Mouse (Mus musculus): ENCODE results near the gene Atp6v1g1. TPM values are rescaled to one million over a fixed set of nuclear protein-coding genes. Genes with fewer than 3 reads are reported as not detected.

Atp6v1g1 gene
- polyA plus RNA-seq (2014; fragmentation: Illumina TruSeq; extraction: RNeasy Lipid Tissue Mini Kit (QIAGEN cat#74804)): 327 TPM

DNA sequence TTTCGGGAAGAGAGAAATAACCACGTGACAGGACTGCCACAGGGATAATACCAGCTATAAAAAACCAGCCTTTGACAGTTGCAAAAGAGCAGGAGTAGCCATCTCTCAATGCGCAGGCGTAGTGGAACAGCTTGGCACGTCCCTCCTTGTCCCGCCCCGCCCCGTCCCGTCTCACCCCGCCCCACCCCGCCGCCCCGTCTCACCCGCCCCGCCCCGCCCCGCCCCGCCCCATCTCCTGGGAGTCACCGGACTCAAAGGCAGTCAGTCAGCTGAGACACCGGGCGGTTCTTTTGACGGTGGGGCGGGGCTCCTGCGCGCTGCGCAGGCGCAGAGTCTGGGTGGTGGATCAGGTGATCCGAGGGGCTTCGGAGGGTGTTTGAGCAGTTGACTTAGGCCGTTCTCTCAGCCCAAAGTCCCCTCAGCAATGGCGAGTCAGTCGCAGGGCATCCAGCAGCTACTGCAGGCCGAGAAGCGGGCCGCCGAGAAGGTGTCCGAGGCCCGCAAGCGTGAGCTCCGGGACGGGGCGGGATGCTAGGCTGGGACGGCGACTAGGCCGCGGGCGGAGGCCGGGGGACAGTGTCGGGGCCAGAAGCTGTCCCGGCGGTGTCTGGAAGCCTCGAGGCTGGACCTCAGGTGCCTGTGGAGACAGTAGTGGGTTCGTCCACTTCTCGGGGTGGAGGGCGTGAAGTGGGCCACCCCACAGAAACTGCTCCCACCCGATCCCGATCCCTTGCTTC lies at the start of gene Atp6v1g1:
Gene Atp6v1g1 (plus strand): TSS at position 279 of the 737 bp plus-strand sequence.

DNA sequence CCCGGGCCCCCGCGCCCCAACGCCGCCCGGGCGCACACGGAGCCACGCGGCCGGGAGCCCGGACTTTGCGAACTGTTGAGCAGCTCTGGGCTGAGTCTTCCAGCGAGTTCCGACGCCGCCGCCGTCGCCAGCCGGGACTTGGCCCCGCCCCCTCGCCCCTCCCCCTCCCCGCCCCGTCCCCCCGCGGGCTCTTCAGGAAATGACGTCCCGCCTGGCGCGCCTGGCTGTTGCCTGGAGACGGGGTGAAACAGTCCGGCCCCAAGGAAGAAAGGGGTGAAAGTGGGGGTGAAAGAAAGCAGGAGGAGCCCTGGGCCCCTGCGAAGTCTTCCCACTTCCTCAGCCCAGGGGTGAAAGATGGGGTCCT lies 48.7 kb upstream of the Atp6v1g1 start, which contains the start of gene Whrn:
Gene Whrn (minus strand): TSS at position 77 of the 364 bp plus-strand sequence.

DNA sequence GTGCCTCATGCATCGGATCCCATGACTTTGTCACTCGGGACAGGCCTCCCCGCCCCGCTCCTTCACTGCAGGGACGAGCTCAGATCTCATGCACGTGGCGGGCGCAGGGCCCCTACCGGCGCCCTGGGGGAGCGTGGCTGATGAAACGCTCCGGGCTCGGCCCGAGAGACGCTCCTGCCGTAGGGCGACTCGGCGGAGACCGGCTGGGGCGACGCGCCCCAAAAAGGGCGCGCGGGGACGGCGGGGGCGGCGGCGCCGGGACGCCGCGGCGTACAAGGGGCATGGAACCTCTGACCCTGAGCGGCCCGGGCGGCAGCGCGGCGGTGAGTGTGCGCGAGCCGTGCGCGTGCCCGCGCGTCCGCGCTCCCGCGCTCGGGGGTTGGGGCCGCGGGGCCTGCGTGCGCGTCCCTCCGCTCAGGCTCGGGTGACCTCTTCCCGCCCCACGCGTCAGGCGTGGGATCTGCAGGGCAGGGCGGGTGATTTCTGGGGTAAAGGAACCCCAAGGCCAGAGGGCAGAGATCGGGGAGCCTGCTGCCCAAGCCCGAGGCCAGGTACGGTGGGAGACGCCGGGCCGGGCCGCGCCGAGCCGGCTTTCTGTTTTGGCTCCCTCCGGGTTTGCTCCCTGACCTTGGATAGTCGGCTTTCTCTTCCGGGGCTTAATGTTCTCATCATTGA lies 14.0 kb downstream of the Atp6v1g1 start, which contains the start of gene Tmem268:
Gene Tmem268 (plus strand): TSS at position 375 of the 675 bp plus-strand sequence.

Other genes with a start within 250 kb of the Atp6v1g1 start
- gene Orm1, start 200.2 kb upstream of the Atp6v1g1 start, polyA plus RNA-seq (2014; fragmentation: Illumina TruSeq; extraction: RNeasy Lipid Tissue Mini Kit (QIAGEN cat#74804)): 4.4 TPM
- not detected for gene Orm3, start 188.6 kb upstream of the Atp6v1g1 start, polyA plus RNA-seq (2014; fragmentation: Illumina TruSeq; extraction: RNeasy Lipid Tissue Mini Kit (QIAGEN cat#74804))
- gene Orm2, start 182.3 kb upstream of the Atp6v1g1 start, polyA plus RNA-seq (2014; fragmentation: Illumina TruSeq; extraction: RNeasy Lipid Tissue Mini Kit (QIAGEN cat#74804)): not detected
- 0.20 TPM for gene Akna, start 141.4 kb upstream of the Atp6v1g1 start, polyA plus RNA-seq (2014; fragmentation: Illumina TruSeq; extraction: RNeasy Lipid Tissue Mini Kit (QIAGEN cat#74804))
- gene Whrn, start 48.8 kb upstream of the Atp6v1g1 start, polyA plus RNA-seq (2014; fragmentation: Illumina TruSeq; extraction: RNeasy Lipid Tissue Mini Kit (QIAGEN cat#74804)): 0.68 TPM
- gene Tmem268, start 14.0 kb downstream of the Atp6v1g1 start, polyA plus RNA-seq (2014; fragmentation: Illumina TruSeq; extraction: RNeasy Lipid Tissue Mini Kit (QIAGEN cat#74804)): 4.7 TPM
- gene Gm11213, start 60.5 kb downstream of the Atp6v1g1 start, polyA plus RNA-seq (2014; fragmentation: Illumina TruSeq; extraction: RNeasy Lipid Tissue Mini Kit (QIAGEN cat#74804)): not detected
- gene Tex48, start 77.7 kb downstream of the Atp6v1g1 start, polyA plus RNA-seq (2014; fragmentation: Illumina TruSeq; extraction: RNeasy Lipid Tissue Mini Kit (QIAGEN cat#74804)): not detected
- not detected for gene Gm11214, start 118.6 kb downstream of the Atp6v1g1 start, polyA plus RNA-seq (2014; fragmentation: Illumina TruSeq; extraction: RNeasy Lipid Tissue Mini Kit (QIAGEN cat#74804))
- gene Tnfsf15, start 200.3 kb downstream of the Atp6v1g1 start, polyA plus RNA-seq (2014; fragmentation: Illumina TruSeq; extraction: RNeasy Lipid Tissue Mini Kit (QIAGEN cat#74804)): 1.2 TPM

Measured in ovary, adult 10 weeks (tissue).